Mouse (Mus musculus) Patski (cell line): Measurements from ENCODE around the gene Bbc3. TPM values are rescaled to one million over a fixed set of nuclear protein-coding genes. Genes with fewer than 3 reads are reported as not detected.

Experiments
- ATAC-seq: fragments of 100-300 bp; one replicate; pipeline ENCODE4 v1.8.0; 2021
- CTCF ChIA-PET: fragments of 350-600 bp; sonication (Branson Sonifier 250); formaldehyde crosslinking; loops from one replicate; lab custom pipeline; 2022; ENCODE audit warnings: inconsistent platforms; lab: Charles Lee
- POLR2A ChIA-PET: fragments of 350-600 bp; sonication (Branson Sonifier 250); formaldehyde crosslinking; loops from one replicate; lab custom pipeline; 2022; ENCODE audit warnings: antibody characterized with exemption, inconsistent platforms; lab: Charles Lee
- DNase-seq: peaks from one replicate; pipeline ENCODE4 v3.0.0-alpha.2; 2011; ENCODE audit warnings: low read depth, low spot score
- H3K27me3 ChIP-seq: fragments of 371-371 bp; one replicate; pipeline ENCODE4 v1.5.1; 2021
- CTCF ChIP-seq: fragments of 100-300 bp; IDR thresholded peaks from one replicate; pipeline ENCODE4 v1.5.1; 2021
- in situ Hi-C: fragments of 300-500 bp; cut with MboI; formaldehyde crosslinking; loops from 3 replicates; pipeline ENCODE4 v1.11.1; 2018; ENCODE audit warnings: low pct_unique_long_range_greater_than_20kb, mixed read lengths
- polyA plus RNA-seq: library from polyadenylated mRNA; unstranded; gene quantifications from one replicate; pipeline ENCODE4 v1.2.3, GENCODE M21; 2021

Bbc3 gene
- polyA plus RNA-seq, 1 experiment from 2014 or later: 12.6 TPM

DNA sequence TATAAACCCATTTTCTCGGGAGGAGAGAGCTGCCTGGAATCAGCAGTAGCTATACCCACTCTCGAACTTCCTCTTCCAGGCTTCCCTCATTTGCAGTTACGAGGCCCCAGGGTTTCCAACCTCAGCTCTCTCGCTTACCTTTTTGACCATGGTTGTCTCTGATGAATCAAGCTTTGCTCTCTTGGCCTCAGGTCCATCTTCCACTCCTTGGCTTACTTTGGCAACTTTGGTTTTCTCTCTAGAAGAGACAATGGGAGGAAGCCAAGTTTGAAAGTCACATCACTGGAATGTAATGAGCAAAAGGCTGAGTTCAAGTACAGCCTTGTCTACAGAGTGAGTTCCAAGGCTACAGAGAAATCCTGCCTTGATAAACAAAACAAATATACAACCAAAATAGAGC lies 58.5 kb downstream of the Bbc3 start:
- no peak for ATAC-seq
- POLR2A ChIA-PET: interaction anchor here (0.5 to 1.1 kb wide), 2 partner anchors 40 to 268 kb away, joined by 4 read pairs; partner anchors contain the start of gene Napa
- DNase-seq: no peak
- TF ChIP-seq CTCF: no peak
- no peaks in the 10 kb centered on the region for H3K27me3 ChIP-seq
- in situ Hi-C loops: loop anchor here (5.0 kb wide), 1 partner anchor 39 kb away; no protein-coding TSS in a partner anchor
- CTCF ChIA-PET: interaction anchor here (1.3 to 5.7 kb wide), 8 partner anchors 10 to 72 kb away, joined by 3 to 32 read pairs (median 7); no protein-coding TSS in a partner anchor

Other genes starting within 250 kb of the Bbc3 start
- 0.01 TPM for gene Zfp541, start 246.6 kb upstream of the Bbc3 start, polyA plus RNA-seq
- 178 TPM for gene Napa, start 209.9 kb upstream of the Bbc3 start, polyA plus RNA-seq
- 25.8 TPM for gene Kptn, start 188.5 kb upstream of the Bbc3 start, polyA plus RNA-seq
- 1.8 TPM for gene Slc8a2, start 178.6 kb upstream of the Bbc3 start, polyA plus RNA-seq
- 26.9 TPM for gene Meis3, start 133.3 kb upstream of the Bbc3 start, polyA plus RNA-seq
- 15.1 TPM for gene Dhx34, start 86.4 kb upstream of the Bbc3 start, polyA plus RNA-seq
- gene C5ar2, start 64.2 kb upstream of the Bbc3 start, polyA plus RNA-seq: not detected
- not detected for gene C5ar1, start 48.9 kb upstream of the Bbc3 start, polyA plus RNA-seq
- gene Inafm1, start 34.8 kb upstream of the Bbc3 start, polyA plus RNA-seq: 13.0 TPM
- gene Ccdc9, start 21.6 kb upstream of the Bbc3 start, polyA plus RNA-seq: 78.2 TPM
- gene Sae1, start 79.4 kb downstream of the Bbc3 start, polyA plus RNA-seq: 244 TPM
- gene Zc3h4, start 92.5 kb downstream of the Bbc3 start, polyA plus RNA-seq: 41.9 TPM
- 86.0 TPM for gene Tmem160, start 144.4 kb downstream of the Bbc3 start, polyA plus RNA-seq
- 0.67 TPM for gene Npas1, start 169.3 kb downstream of the Bbc3 start, polyA plus RNA-seq